Mouse (Mus musculus): Measurements from ENCODE around the gene Fignl2. TPM values are rescaled to one million over a fixed set of nuclear protein-coding genes. Genes with fewer than 3 reads are reported as not detected.
A peak's percentile ranks its signal among the peaks of the same experiment; 100 is the strongest.

Gene Fignl2
- polyA plus RNA-seq, 1 experiment = 25.6 TPM

GRCm38 (mm10) chr15:101011352-101011751 is 67.0 kb downstream of the Fignl2 start:
- no peaks in the 10 kb centered on the region for H3K4me1 ChIP-seq (ENCODE audit: control insufficient read depth, insufficient read depth, low read length)
- no peak overlapping the region for H3K4me3 ChIP-seq (ENCODE audit: low read depth, low read length)
- no peak for TF ChIP-seq CTCF (IDR thresholded peaks at IDR 0.05; ENCODE audit: low read depth, low read length)
- TF ChIP-seq EP300 (IDR thresholded peaks at IDR 0.05; ENCODE audit: insufficient read depth, low read depth, low read length) = no peak
- no peak for TF ChIP-seq POLR2A (IDR thresholded peaks at IDR 0.05; ENCODE audit: insufficient read depth, low read length)
- H3K27ac ChIP-seq (ENCODE audit: insufficient read depth, low read length) = no peak overlapping the region
- H3K27me3 ChIP-seq (ENCODE audit: control insufficient read depth, insufficient read depth, low read length, poor library complexity, severe bottlenecking) = no peaks in the 10 kb centered on the region
- no peaks in the 10 kb centered on the region for H3K9me3 ChIP-seq (replicated peaks; ENCODE audit: control insufficient read depth, insufficient read depth, low read length, poor library complexity, severe bottlenecking)
- H3K9ac ChIP-seq (ENCODE audit: low read depth, poor library complexity, severe bottlenecking) = no peak overlapping the region
- no peaks in the 10 kb centered on the region for H3K36me3 ChIP-seq (ENCODE audit: control insufficient read depth, insufficient read depth, low read length, poor library complexity, severe bottlenecking)

- H3K9me3 ChIP-seq (replicated peaks; ENCODE audit: control insufficient read depth, insufficient read depth, low read length, poor library complexity, severe bottlenecking) = no peaks in the 10 kb centered on the region
- no peak for TF ChIP-seq CTCF (IDR thresholded peaks at IDR 0.05; ENCODE audit: low read depth, low read length)
- no peak overlapping the region for H3K27ac ChIP-seq (ENCODE audit: insufficient read depth, low read length)
- H3K9ac ChIP-seq (ENCODE audit: low read depth, poor library complexity, severe bottlenecking) = no peak overlapping the region
- no peak overlapping the region for H3K4me3 ChIP-seq (ENCODE audit: low read depth, low read length)
- H3K27me3 ChIP-seq (ENCODE audit: control insufficient read depth, insufficient read depth, low read length, poor library complexity, severe bottlenecking) = no peaks in the 10 kb centered on the region
- H3K36me3 ChIP-seq (ENCODE audit: control insufficient read depth, insufficient read depth, low read length, poor library complexity, severe bottlenecking) = no peaks in the 10 kb centered on the region
- H3K4me1 ChIP-seq (ENCODE audit: control insufficient read depth, insufficient read depth, low read length) = no peaks in the 10 kb centered on the region
Observed at GRCm38 (mm10) chr15:101008386-101009010, 69.9 kb downstream of the Fignl2 start.

GRCm38 (mm10) chr15:101007236-101007635 is 71.1 kb downstream of the Fignl2 start:
- Histone ChIP-seq H3K27ac (ENCODE audit: insufficient read depth, low read length) (no peak overlapping the region), H3K9me3 (replicated peaks; ENCODE audit: control insufficient read depth, insufficient read depth, low read length, poor library complexity, severe bottlenecking) (no peaks in the 10 kb centered on the region), H3K9ac (ENCODE audit: low read depth, poor library complexity, severe bottlenecking) (no peak overlapping the region), H3K4me1 (ENCODE audit: control insufficient read depth, insufficient read depth, low read length) (no peaks in the 10 kb centered on the region), H3K27me3 (ENCODE audit: control insufficient read depth, insufficient read depth, low read length, poor library complexity, severe bottlenecking) (no peaks in the 10 kb centered on the region), H3K4me3 (ENCODE audit: low read depth, low read length) (no peak overlapping the region), H3K36me3 (ENCODE audit: control insufficient read depth, insufficient read depth, low read length, poor library complexity, severe bottlenecking) (no peaks in the 10 kb centered on the region)
- TF ChIP-seq EP300 (IDR thresholded peaks at IDR 0.05; ENCODE audit: insufficient read depth, low read depth, low read length) (no peak), POLR2A (IDR thresholded peaks at IDR 0.05; ENCODE audit: insufficient read depth, low read length) (no peak), CTCF (IDR thresholded peaks at IDR 0.05; ENCODE audit: low read depth, low read length) (no peak)

- Histone ChIP-seq H3K36me3 (ENCODE audit: control insufficient read depth, insufficient read depth, low read length, poor library complexity, severe bottlenecking) (no peaks in the 10 kb centered on the region), H3K27ac (ENCODE audit: insufficient read depth, low read length) (no peak overlapping the region), H3K9me3 (replicated peaks; ENCODE audit: control insufficient read depth, insufficient read depth, low read length, poor library complexity, severe bottlenecking) (no peaks in the 10 kb centered on the region), H3K4me1 (ENCODE audit: control insufficient read depth, insufficient read depth, low read length) (no peaks in the 10 kb centered on the region), H3K9ac (ENCODE audit: low read depth, poor library complexity, severe bottlenecking) (no peak overlapping the region), H3K27me3 (ENCODE audit: control insufficient read depth, insufficient read depth, low read length, poor library complexity, severe bottlenecking) (no peaks in the 10 kb centered on the region), H3K4me3 (ENCODE audit: low read depth, low read length) (peak overlapping the region; percentile 73)
- TF ChIP-seq CTCF (IDR thresholded peaks at IDR 0.05; ENCODE audit: low read depth, low read length) (no peak), EP300 (IDR thresholded peaks at IDR 0.05; ENCODE audit: insufficient read depth, low read depth, low read length) (no peak), POLR2A (IDR thresholded peaks at IDR 0.05; ENCODE audit: insufficient read depth, low read length) (no peak)
Observed at GRCm38 (mm10) chr15:101006251-101007040, 71.9 kb downstream of the Fignl2 start.

- Histone ChIP-seq H3K4me1 (ENCODE audit: control insufficient read depth, insufficient read depth, low read length) (no peaks in the 10 kb centered on the region), H3K9ac (ENCODE audit: low read depth, poor library complexity, severe bottlenecking) (no peak overlapping the region), H3K36me3 (ENCODE audit: control insufficient read depth, insufficient read depth, low read length, poor library complexity, severe bottlenecking) (no peaks in the 10 kb centered on the region), H3K27me3 (ENCODE audit: control insufficient read depth, insufficient read depth, low read length, poor library complexity, severe bottlenecking) (no peaks in the 10 kb centered on the region), H3K9me3 (replicated peaks; ENCODE audit: control insufficient read depth, insufficient read depth, low read length, poor library complexity, severe bottlenecking) (no peaks in the 10 kb centered on the region), H3K27ac (ENCODE audit: insufficient read depth, low read length) (no peak overlapping the region), H3K4me3 (ENCODE audit: low read depth, low read length) (no peak overlapping the region)
- TF ChIP-seq EP300 (IDR thresholded peaks at IDR 0.05; ENCODE audit: insufficient read depth, low read depth, low read length) (no peak), POLR2A (IDR thresholded peaks at IDR 0.05; ENCODE audit: insufficient read depth, low read length) (no peak), CTCF (IDR thresholded peaks at IDR 0.05; ENCODE audit: low read depth, low read length) (no peak)
Observed at GRCm38 (mm10) chr15:101005717-101006116, 72.7 kb downstream of the Fignl2 start.

- TF ChIP-seq CTCF (IDR thresholded peaks at IDR 0.05; ENCODE audit: low read depth, low read length) (no peak), EP300 (IDR thresholded peaks at IDR 0.05; ENCODE audit: insufficient read depth, low read depth, low read length) (no peak), POLR2A (IDR thresholded peaks at IDR 0.05; ENCODE audit: insufficient read depth, low read length) (no peak)
- H3K9me3 ChIP-seq (replicated peaks; ENCODE audit: control insufficient read depth, insufficient read depth, low read length, poor library complexity, severe bottlenecking) = no peaks in the 10 kb centered on the region
- H3K4me1 ChIP-seq (ENCODE audit: control insufficient read depth, insufficient read depth, low read length) = no peaks in the 10 kb centered on the region
- no peak overlapping the region for H3K4me3 ChIP-seq (ENCODE audit: low read depth, low read length)
- H3K9ac ChIP-seq (ENCODE audit: low read depth, poor library complexity, severe bottlenecking) = no peak overlapping the region
- no peak overlapping the region for H3K27ac ChIP-seq (ENCODE audit: insufficient read depth, low read length)
- H3K27me3 ChIP-seq (ENCODE audit: control insufficient read depth, insufficient read depth, low read length, poor library complexity, severe bottlenecking) = no peaks in the 10 kb centered on the region
- no peaks in the 10 kb centered on the region for H3K36me3 ChIP-seq (ENCODE audit: control insufficient read depth, insufficient read depth, low read length, poor library complexity, severe bottlenecking)
Observed at GRCm38 (mm10) chr15:101004538-101004937, 73.8 kb downstream of the Fignl2 start.

All from ES-Bruce4 (cell line).